Mouse (Mus musculus) stomach, postnatal 0 days (tissue): ENCODE data around the gene Oit3.

Experiments
- CTCF ChIP-seq: IDR thresholded peaks from 2 replicates; pipeline ENCODE4 v1.5.1; 2016; ENCODE audit warnings: antibody characterized with exemption, low read depth, mild to moderate bottlenecking, moderate library complexity
- EP300 ChIP-seq: optimal IDR thresholded peaks from 2 replicates; pipeline ENCODE3; 2016; ENCODE audit warnings: antibody characterized with exemption

DNA sequence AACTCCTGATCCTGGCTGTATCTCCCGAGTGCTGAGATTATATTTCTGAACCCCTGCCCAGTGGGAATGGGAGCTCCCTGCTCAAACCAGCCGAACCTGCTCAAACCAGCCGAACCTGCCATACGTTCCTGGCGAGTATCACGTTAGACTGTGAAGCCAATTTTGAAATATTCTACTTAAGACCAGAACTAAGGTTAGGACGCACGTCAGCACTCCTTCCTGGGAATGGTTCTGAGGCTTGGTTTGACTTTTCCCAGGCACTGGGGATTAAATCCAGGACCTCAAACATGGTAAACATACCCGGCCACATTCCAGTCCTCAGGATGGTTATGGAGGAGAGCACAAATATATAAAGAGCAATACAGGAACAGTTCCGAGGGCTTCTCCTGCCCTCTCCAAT lies 63.7 kb downstream of the Oit3 start:
- TF ChIP-seq CTCF (no peak), EP300 (peak; percentile 78)
